Mouse (Mus musculus) midbrain, embryonic 12.5 days (tissue): ENCODE data around the gene Ccser1. TPM values are rescaled to one million over a fixed set of nuclear protein-coding genes. Genes with fewer than 3 reads are reported as not detected.

Experiments
- ATAC-seq: fragments of 200-750 bp; cut with Nextera tagmentation; 2 replicates; pipeline ENCODE4 v1.8.0; 2017; ENCODE audit warnings: low read depth, moderate TSS enrichment, moderate library complexity; ENCODE audit not compliant: low FRiP score
- H3K27ac ChIP-seq: fragments of 300-500 bp; sonication (generic); replicated peaks from 2 replicates; pipeline ENCODE4 v1.5.1; 2016; ENCODE audit warnings: mild to moderate bottlenecking
- H3K27me3 ChIP-seq: fragments of 300-500 bp; sonication (generic); 2 replicates; pipeline ENCODE4 v1.6.1; 2016; ENCODE audit warnings: mild to moderate bottlenecking
- H3K36me3 ChIP-seq: fragments of 300-500 bp; sonication (generic); 2 replicates; pipeline ENCODE4 v1.6.1; 2016
- H3K4me1 ChIP-seq: fragments of 300-500 bp; sonication (generic); 2 replicates; pipeline ENCODE4 v1.6.1; 2016
- H3K4me2 ChIP-seq: fragments of 300-500 bp; sonication (generic); replicated peaks from 2 replicates; pipeline ENCODE4 v1.6.1; 2016; ENCODE audit warnings: mild to moderate bottlenecking, moderate library complexity
- H3K4me3 ChIP-seq: fragments of 300-500 bp; sonication (generic); 2 replicates; pipeline ENCODE4 v1.5.1; 2016; ENCODE audit warnings: mild to moderate bottlenecking
- H3K9ac ChIP-seq: fragments of 300-500 bp; sonication (generic); replicated peaks from 2 replicates; pipeline ENCODE4 v1.6.1; 2016; ENCODE audit warnings: mild to moderate bottlenecking, moderate library complexity
- H3K9me3 ChIP-seq: fragments of 300-500 bp; sonication (generic); 2 replicates; pipeline ENCODE4 v1.6.1; 2016; ENCODE audit warnings: mild to moderate bottlenecking
- WGBS: fragments of 180-500 bp; shearing (Covaris S2); methylation state at CpG from one replicate; pipeline ENCODE4 v1.1.7; 2016; 5-methylcytosine and 5-hydroxymethylcytosine counted together
- polyA plus RNA-seq: library from polyadenylated mRNA; unstranded; fragments of >200 nt; fragmentation: Nextera tagmentation; extraction: Ambion mirVana; gene quantifications from 2 replicates; pipeline ENCODE4 v1.2.1, GENCODE M21; 2016

Ccser1 gene
- polyA plus RNA-seq, 1 experiment from 2014 or later: 9.9 TPM

DNA sequence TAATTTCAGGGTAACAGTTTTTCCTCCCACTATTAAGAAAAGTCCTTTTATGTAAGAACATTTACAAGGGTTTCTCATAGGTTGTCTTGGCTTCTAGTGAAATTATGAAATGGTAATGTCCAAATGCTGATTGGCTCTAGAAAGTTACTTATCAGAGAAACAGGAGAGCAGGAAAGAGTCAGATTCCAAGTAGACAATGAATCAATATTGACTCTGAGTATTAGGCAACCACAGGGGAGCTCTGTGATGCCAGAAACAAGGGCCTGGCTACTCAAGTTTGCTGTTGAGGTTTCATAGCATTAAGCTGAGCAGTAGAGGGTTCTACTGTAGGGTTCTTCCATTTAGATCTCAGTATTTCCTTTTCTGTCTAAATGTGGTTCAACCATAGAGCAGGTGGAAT lies 481.3 kb downstream of the Ccser1 start:
- H3K4me2 ChIP-seq: no peak overlapping the region
- no peaks in the 10 kb centered on the region for H3K4me1 ChIP-seq
- no peaks in the 10 kb centered on the region for H3K27me3 ChIP-seq
- no peaks in the 10 kb centered on the region for H3K9me3 ChIP-seq
- no peak overlapping the region for H3K27ac ChIP-seq
- no peaks in the 10 kb centered on the region for H3K36me3 ChIP-seq
- H3K9ac ChIP-seq: no peak overlapping the region
- H3K4me3 ChIP-seq: no peak overlapping the region
- no peak for ATAC-seq

DNA sequence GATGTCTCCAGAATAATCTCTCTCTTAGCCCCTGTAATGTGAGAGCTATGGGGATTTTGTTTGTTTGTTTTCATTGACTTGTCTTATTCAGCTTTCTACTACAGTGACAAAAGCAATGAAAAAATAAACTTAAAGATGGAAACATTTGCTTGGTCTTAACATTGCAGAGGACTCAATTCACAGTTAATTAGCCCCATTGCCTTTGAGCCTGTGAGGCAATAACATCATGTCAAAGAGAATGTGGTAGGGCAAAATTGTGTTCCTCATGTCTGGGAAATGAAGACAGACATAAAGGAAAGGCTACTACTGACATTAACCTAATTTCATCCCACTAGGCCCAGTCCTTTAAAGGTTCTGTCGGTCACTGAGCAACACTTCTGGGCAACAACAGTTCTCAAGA lies 484.4 kb downstream of the Ccser1 start:
- WGBS: 76% methylated on average over 1 of the region's 1 CpGs
- no peak overlapping the region for H3K27ac ChIP-seq
- H3K4me2 ChIP-seq: no peak overlapping the region
- H3K4me1 ChIP-seq: no peaks in the 10 kb centered on the region
- ATAC-seq: no peak
- no peaks in the 10 kb centered on the region for H3K9me3 ChIP-seq
- no peak overlapping the region for H3K9ac ChIP-seq
- no peaks in the 10 kb centered on the region for H3K27me3 ChIP-seq
- H3K36me3 ChIP-seq: no peaks in the 10 kb centered on the region
- no peak overlapping the region for H3K4me3 ChIP-seq

DNA sequence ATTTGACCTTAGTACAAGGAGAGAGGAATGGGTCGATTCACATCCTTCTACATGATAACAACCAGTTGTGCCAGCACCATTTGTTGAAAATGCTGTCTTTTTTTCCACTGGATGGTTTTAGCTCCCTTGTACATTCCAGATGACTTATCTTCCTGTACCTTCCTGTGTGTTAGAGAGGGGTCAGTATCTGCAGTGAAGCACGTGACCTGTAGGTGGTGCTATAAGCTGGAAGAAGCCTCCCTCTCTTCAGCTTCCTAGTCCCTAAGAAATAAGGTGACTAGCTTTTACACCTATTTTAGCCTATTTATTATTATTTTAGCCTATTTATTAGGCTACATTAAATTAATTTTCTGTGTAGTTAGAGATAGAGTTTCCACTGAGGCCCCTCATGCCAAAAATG lies 506.9 kb downstream of the Ccser1 start:
- Histone ChIP-seq H3K27me3 (no peaks in the 10 kb centered on the region), H3K9ac (no peak overlapping the region), H3K27ac (no peak overlapping the region), H3K9me3 (no peaks in the 10 kb centered on the region), H3K4me2 (no peak overlapping the region), H3K4me3 (no peak overlapping the region), H3K36me3 (no peaks in the 10 kb centered on the region), H3K4me1 (no peaks in the 10 kb centered on the region)
- ATAC-seq: no peak
- 43% methylated on average over 2 of the region's 2 CpGs for WGBS

DNA sequence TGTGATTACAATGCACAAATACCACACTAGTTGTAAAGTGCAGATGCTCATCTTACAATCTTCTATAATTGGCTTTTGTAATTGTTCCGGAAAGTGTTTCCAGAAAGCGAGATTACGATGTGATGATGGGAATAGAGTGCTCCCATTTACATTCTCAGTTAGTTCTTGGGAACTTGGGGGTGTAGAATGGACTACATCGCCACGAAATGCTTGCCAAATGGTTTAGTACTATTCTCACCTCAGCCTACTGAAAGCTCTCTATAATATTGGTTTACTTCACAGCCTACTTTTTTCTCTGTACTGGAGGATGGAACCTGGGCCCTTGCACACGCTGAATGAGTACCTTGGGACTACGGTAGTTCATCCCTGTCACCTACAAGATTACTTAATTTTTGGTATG lies 522.9 kb downstream of the Ccser1 start:
- no peak for ATAC-seq
- WGBS: 93% methylated on average over 7 of the region's 7 CpGs

DNA sequence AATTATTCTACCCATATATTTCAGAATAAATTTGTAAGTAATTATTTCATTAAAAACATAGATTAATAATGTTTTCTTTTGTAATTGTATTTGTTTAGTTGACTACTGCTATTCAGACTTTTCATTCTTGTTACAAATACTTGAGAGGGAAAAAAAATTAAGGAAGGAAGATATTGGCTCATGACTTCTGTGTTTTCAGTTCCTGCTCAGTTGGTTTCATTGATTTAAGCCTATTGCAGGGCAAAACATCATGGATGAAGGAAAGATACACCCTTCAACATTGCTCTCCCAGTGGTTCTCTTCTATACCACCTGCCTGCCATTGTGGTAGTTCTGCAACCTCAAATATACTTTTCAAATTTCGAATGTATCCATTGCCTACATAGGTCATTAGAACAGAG lies 541.1 kb downstream of the Ccser1 start:
- Histone ChIP-seq H3K4me3 (no peak overlapping the region), H3K27ac (no peak overlapping the region), H3K9ac (no peak overlapping the region), H3K9me3 (no peaks in the 10 kb centered on the region), H3K27me3 (no peaks in the 10 kb centered on the region), H3K4me2 (no peak overlapping the region), H3K36me3 (no peaks in the 10 kb centered on the region), H3K4me1 (no peaks in the 10 kb centered on the region)
- no peak for ATAC-seq
- WGBS: 78% methylated on average over 1 of the region's 1 CpGs

More for the DNA sequence above, 522.9 kb downstream of the Ccser1 start:
- no peaks in the 10 kb centered on the region for H3K9me3 ChIP-seq
- no peaks in the 10 kb centered on the region for H3K4me1 ChIP-seq
- H3K9ac ChIP-seq: no peak overlapping the region
- H3K4me2 ChIP-seq: no peak overlapping the region
- no peaks in the 10 kb centered on the region for H3K27me3 ChIP-seq
- no peak overlapping the region for H3K4me3 ChIP-seq
- H3K36me3 ChIP-seq: no peaks in the 10 kb centered on the region
- no peak overlapping the region for H3K27ac ChIP-seq

DNA sequence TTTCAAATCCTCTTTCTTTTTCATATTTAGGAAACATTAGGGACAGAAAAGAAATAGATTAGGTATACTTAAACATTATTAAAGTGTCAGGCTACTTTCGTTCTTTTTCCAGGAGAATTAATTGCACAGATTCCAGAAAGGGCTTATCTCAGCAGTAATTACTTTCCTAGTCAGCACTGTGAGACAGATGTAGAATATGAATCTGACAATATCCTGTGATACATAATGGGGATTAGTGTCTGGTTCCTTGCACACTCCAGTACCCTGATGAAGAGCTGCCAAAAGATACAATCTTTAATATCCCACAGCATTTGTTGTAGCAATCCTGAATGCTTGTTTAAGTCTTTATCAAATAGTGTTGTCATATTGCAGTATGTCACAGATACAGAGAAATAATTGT lies 548.9 kb downstream of the Ccser1 start:
- Histone ChIP-seq H3K36me3 (no peaks in the 10 kb centered on the region), H3K4me3 (no peak overlapping the region), H3K9me3 (no peaks in the 10 kb centered on the region), H3K9ac (no peak overlapping the region), H3K27ac (no peak overlapping the region), H3K27me3 (no peaks in the 10 kb centered on the region), H3K4me2 (no peak overlapping the region), H3K4me1 (no peaks in the 10 kb centered on the region)
- whole genome bisulfite sequencing: 32% methylated on average over 1 of the region's 1 CpGs
- ATAC-seq: peak; percentile 77

DNA sequence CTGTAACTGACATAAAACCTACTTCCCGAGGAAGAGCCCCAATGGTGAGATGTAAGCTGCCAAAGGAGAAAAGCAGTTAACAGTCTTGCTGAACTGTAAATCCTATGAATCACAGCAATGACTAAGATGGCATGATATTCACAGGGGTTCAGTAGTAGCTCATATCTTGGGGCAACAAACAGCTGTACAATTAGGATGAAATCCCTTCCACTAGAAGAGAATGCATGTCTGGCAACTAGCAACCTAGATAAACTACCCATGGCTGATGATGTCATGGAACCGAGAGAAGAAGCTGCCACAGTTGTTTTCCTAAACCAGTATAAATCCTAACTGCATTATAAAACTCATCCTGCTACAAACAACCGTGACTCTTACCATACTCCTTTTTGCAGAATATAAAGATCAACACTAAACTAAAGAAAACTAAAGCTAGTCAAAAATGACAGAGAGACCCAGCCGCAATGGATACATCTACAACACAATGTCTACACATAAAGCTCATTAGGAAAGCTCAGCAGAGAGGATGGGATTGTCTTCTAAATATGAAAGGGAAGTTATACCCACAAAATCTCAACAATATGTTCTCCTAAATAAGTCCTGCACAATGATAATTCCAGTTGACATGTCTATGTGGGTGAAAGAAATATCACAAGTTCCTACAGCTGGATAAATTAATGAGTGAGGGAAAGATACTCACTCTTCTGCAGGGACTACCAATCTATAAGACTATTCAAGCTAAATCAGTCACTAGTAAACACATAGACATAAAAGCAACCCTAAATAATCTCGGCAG lies 550.2 kb downstream of the Ccser1 start:
- H3K4me1 ChIP-seq: no peaks in the 10 kb centered on the region
- no peak overlapping the region for H3K4me2 ChIP-seq
- H3K9me3 ChIP-seq: no peaks in the 10 kb centered on the region
- H3K27me3 ChIP-seq: no peaks in the 10 kb centered on the region
- H3K27ac ChIP-seq: no peak overlapping the region
- no peak overlapping the region for H3K9ac ChIP-seq
- 82% methylated on average over 5 of the region's 5 CpGs for WGBS
- ATAC-seq: no peak
- no peak overlapping the region for H3K4me3 ChIP-seq
- H3K36me3 ChIP-seq: no peaks in the 10 kb centered on the region

DNA sequence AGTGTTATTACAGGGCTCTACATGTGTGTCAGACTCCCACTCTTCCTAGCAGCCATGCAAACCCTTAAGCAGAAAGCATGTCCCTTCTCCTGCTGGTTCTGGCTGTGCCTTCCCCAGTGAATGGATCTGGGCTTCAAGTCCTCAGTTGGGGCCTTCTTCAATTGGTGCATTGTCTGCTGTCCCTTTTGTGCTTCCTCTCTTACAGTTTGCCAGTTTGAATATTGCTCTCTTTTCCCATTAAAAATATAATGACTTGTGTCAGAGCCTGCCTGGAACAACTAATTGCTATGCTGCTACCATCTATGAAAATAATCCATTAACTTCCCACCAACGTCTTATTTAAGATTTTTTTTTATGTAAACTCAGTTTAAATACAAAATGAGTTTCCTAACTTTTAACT lies 566.2 kb downstream of the Ccser1 start:
- H3K4me1 ChIP-seq: no peaks in the 10 kb centered on the region
- H3K27me3 ChIP-seq: no peaks in the 10 kb centered on the region
- H3K27ac ChIP-seq: no peak overlapping the region
- WGBS: 74% methylated on average over 1 of the region's 1 CpGs
- H3K4me2 ChIP-seq: no peak overlapping the region
- no peak overlapping the region for H3K4me3 ChIP-seq
- no peaks in the 10 kb centered on the region for H3K36me3 ChIP-seq
- H3K9ac ChIP-seq: no peak overlapping the region
- H3K9me3 ChIP-seq: no peaks in the 10 kb centered on the region
- no peak for ATAC-seq

DNA sequence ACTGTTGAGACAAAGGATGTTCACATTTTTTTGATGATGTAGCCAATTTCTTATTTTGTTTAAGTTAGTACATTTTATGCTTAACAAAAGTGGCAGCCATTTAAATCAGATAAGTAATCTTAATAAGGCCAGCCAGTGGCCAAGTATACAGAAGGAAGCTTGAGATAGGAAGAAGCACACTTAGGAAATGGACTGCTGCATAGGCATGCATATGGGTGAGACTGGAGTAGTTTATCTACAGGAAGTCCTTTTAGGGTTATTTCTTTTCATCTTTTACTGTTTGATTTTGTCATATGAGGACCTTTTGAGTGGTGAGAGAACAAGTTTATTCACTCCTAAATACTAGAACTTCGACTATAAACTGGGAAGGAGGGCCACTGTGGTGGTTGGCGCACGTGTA lies 582.0 kb downstream of the Ccser1 start:
- Histone ChIP-seq H3K4me1 (no peaks in the 10 kb centered on the region), H3K27me3 (no peaks in the 10 kb centered on the region), H3K4me3 (no peak overlapping the region), H3K9me3 (no peaks in the 10 kb centered on the region), H3K4me2 (no peak overlapping the region), H3K36me3 (no peaks in the 10 kb centered on the region), H3K9ac (no peak overlapping the region), H3K27ac (no peak overlapping the region)
- no peak for ATAC-seq
- 84% methylated on average over 3 of the region's 3 CpGs for WGBS

DNA sequence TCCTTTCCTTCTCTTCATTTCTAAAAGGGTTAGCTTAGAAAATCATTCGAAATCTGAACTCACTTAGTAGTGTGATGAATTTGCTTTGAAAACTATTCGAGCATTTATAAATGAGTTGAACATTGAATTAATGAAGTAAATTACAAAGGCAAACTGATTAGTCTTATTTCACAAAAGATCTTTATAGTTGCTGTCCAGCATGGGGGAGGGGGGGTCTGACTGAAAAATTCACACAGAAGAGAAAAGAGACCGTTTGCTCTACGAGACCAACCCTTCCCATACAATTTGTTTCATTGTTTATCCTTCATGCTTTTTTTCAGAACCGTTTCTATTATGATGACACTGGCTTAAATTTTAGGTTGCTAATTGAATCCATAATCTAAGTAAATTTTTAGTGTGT lies 583.3 kb downstream of the Ccser1 start:
- Histone ChIP-seq H3K4me3 (no peak overlapping the region), H3K9ac (no peak overlapping the region), H3K4me2 (no peak overlapping the region), H3K9me3 (no peaks in the 10 kb centered on the region), H3K4me1 (no peaks in the 10 kb centered on the region), H3K36me3 (no peaks in the 10 kb centered on the region), H3K27ac (no peak overlapping the region), H3K27me3 (no peaks in the 10 kb centered on the region)
- no peak for ATAC-seq
- WGBS: 59% methylated on average over 5 of the region's 5 CpGs

DNA sequence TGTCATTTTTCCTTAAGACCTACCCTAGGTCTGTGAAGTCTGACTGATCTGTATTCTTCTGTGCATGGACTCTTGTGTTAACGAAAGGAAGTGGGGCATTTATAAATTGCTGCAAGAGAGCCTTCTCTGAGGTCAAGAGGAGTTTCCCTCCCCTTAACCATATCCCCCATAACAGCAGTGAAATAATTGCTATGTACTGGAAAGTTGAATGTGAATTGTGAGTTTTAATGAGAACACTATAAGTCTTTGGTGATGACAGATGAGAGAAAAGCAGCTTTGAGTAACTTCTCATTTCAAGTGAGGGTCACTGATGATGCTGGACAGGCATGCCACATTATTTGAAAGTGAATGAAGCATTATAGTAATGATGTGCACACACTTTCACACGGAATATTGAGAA lies 585.7 kb downstream of the Ccser1 start:
- no peak for ATAC-seq

DNA sequence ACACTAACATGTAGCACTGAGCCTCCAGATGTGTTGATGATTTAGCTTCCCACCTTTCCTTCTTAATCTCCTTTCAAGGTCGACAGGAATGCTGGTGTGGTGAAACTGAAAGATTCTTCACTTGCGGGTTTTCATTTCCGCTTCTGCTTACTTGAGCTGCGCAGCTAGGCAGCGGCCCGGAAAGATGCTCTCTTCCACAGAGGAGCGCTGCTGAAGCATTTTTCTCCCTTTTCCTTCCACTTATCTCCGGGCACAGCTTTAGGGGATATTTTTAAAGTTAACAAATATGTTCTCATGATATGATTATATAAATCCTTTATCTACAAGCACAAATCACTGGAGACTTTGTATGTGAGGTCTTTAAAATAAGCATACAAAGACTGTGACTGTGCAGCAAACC lies 587.0 kb downstream of the Ccser1 start:
- H3K36me3 ChIP-seq: no peaks in the 10 kb centered on the region
- H3K9ac ChIP-seq: no peak overlapping the region
- no peak for ATAC-seq
- no peak overlapping the region for H3K4me2 ChIP-seq
- H3K27ac ChIP-seq: no peak overlapping the region
- H3K9me3 ChIP-seq: no peaks in the 10 kb centered on the region
- no peaks in the 10 kb centered on the region for H3K27me3 ChIP-seq
- H3K4me3 ChIP-seq: no peak overlapping the region
- H3K4me1 ChIP-seq: no peaks in the 10 kb centered on the region
- 85% methylated on average over 8 of the region's 8 CpGs for WGBS

More for the DNA sequence above, 585.7 kb downstream of the Ccser1 start:
- no peak overlapping the region for H3K4me2 ChIP-seq
- H3K9ac ChIP-seq: no peak overlapping the region
- H3K4me3 ChIP-seq: no peak overlapping the region
- no peaks in the 10 kb centered on the region for H3K36me3 ChIP-seq
- H3K9me3 ChIP-seq: no peaks in the 10 kb centered on the region
- no peaks in the 10 kb centered on the region for H3K27me3 ChIP-seq
- 86% methylated on average over 2 of the region's 2 CpGs for WGBS
- H3K4me1 ChIP-seq: no peaks in the 10 kb centered on the region
- no peak overlapping the region for H3K27ac ChIP-seq

DNA sequence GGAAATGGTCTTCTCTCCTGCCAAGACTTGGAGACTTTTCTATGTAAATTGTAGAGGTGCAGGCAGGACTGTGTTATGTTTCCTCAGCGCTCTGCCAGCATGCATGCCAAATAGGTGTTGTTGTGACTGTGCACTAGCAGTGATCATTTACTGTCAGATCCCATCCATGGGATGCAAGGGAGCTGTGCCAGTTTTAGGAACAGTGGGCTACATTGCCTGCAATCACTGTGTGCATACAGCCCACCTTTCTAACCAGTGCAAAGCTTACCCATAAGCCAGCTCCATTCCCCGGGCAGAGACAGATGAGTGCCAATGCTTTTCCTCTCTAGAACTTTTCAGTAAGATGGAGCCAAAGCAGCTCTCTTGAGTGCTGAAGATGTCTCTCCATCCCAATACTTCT lies 606.6 kb downstream of the Ccser1 start:
- Histone ChIP-seq H3K36me3 (no peaks in the 10 kb centered on the region), H3K4me3 (no peak overlapping the region), H3K9ac (no peak overlapping the region), H3K27ac (no peak overlapping the region), H3K4me1 (0 out of 2 replicates have a peak, but pooled peaks cover 2% of the 10 kb centered on the region), H3K4me2 (no peak overlapping the region), H3K9me3 (no peaks in the 10 kb centered on the region), H3K27me3 (no peaks in the 10 kb centered on the region)
- no peak for ATAC-seq
- WGBS: 88% methylated on average over 2 of the region's 2 CpGs
